15 mouse cellular contexts compared by ENCODE assay signal in genomic region chr7:75648051-75648450, GRCm38 (mm10).
"Had no signal": no experiment of that assay in that cellular context is flagged by ENCODE, and none has a peak within 500 bp of the region (broad histone marks: within the 10 kb centered on the region; RNA-seq: fewer than 3 reads in every experiment).

No protein-coding gene starts in this region.

- H3K27me3 ChIP-seq: lung, embryonic 15.5 days; megakaryocyte, embryonic 14.5 days; midbrain, embryonic 13.5 days; midbrain, embryonic 15.5 days; neural tube, embryonic 12.5 days; stomach, embryonic 15.5 days had no signal

- H3K4me1 ChIP-seq: midbrain, embryonic 15.5 days; neural tube, embryonic 12.5 days had no signal

- H3K36me3 ChIP-seq: lung, embryonic 15.5 days; midbrain, embryonic 13.5 days; midbrain, embryonic 15.5 days; neural tube, embryonic 12.5 days; stomach, embryonic 15.5 days had no signal

- H3K27ac ChIP-seq: lung, embryonic 15.5 days; macrophage; midbrain, embryonic 13.5 days; midbrain, embryonic 15.5 days; neural tube, embryonic 12.5 days; stomach, embryonic 15.5 days; stomach, postnatal 0 days had no signal

- DNase-seq: lung, adult 2 months; lung, postnatal 14 days; lung, postnatal 36 days; right cerebral cortex, postnatal 14 days; thymus, adult 2 months; thymus, postnatal 25 days; thymus, postnatal 4 days had no signal

- H3K4me3 ChIP-seq: lung, embryonic 15.5 days; megakaryocyte, embryonic 14.5 days; midbrain, embryonic 13.5 days; midbrain, embryonic 15.5 days; neural tube, embryonic 12.5 days; stomach, embryonic 15.5 days had no signal
